Mouse (Mus musculus) myocyte (in vitro differentiated cells): ENCODE results near the gene 6430548M08Rik.

Experiments
- POLR2A ChIP-seq: IDR thresholded peaks from one replicate; pipeline ENCODE4 v1.6.1; 2011; ENCODE audit warnings: low read depth, mild to moderate bottlenecking, control low read depth, moderate library complexity; ENCODE audit not compliant: insufficient read length
- POLR2AphosphoS2 ChIP-seq: IDR thresholded peaks from one replicate; pipeline ENCODE4 v1.6.1; 2011; ENCODE audit warnings: low read depth, control low read depth; ENCODE audit not compliant: insufficient read length
- TCF12 ChIP-seq: IDR thresholded peaks from one replicate; pipeline ENCODE4 v1.6.1; 2011; ENCODE audit warnings: mild to moderate bottlenecking, control low read depth; ENCODE audit not compliant: poor library complexity, insufficient read depth, severe bottlenecking
- USF1 ChIP-seq: IDR thresholded peaks from one replicate; pipeline ENCODE4 v1.6.1; 2011; ENCODE audit warnings: low read depth, mild to moderate bottlenecking, control low read depth, moderate library complexity

GRCm38 (mm10) chr8:120211345-120211744, 97.4 kb downstream of the 6430548M08Rik start:
- TF ChIP-seq POLR2AphosphoS2 = no peak
- TF ChIP-seq USF1 = no peak
- no peak for TF ChIP-seq POLR2A
- TF ChIP-seq TCF12 = no peak
